Mouse (Mus musculus): Measurements from ENCODE around the gene Med10.
A peak's percentile ranks its signal among the peaks of the same experiment; 100 is the strongest.

Gene Med10

GRCm38 (mm10) chr13:69832578-69832977 lies 30.4 kb downstream of the Med10 start:
- DNase-seq = no peak

DNA sequence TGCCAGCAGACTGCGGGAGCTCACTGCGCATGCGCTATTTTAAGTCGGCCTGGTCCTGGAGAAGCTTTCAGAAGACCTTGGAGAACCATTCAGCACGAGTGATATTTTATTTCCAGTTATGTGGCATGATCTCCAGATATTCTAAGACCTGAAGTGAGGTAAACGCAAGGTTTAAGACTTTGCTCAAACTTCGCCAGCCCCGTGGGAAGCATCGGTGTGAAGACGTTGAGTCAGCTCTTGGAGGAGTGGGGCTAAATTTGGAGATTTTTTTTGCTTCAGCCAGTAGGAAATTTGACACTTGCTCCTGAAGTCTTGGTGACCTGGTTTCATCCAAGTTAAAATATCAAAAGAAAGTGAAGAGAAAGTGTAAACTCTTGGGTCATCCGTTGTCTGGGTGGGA lies 31.2 kb downstream of the Med10 start:
- no peak for DNase-seq

- DNase-seq = no peak
Observed at GRCm38 (mm10) chr13:69845592-69845991, 43.4 kb downstream of the Med10 start.

- no peak for DNase-seq
Observed at GRCm38 (mm10) chr13:69849579-69849978, 47.4 kb downstream of the Med10 start.

DNA sequence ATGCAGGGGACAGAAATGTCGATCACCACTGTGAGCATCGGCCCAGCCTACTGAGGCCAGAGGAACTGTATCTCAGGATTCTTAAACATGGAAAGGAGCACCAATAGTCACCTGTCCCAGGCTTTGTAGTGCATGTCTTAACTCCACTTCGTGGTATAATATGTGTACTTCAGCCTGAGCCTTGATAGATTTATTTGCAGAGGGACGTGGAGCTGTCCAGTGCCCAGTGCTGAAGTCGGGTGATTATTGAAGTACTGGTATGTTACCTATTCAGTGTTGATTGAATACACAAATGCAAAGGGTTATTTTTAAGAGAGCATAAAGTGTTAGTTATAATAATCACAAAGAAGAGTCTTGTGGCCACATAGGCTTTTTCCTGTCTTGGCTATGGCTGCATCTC lies 50.1 kb downstream of the Med10 start:
- DNase-seq = peak; percentile 42

DNA sequence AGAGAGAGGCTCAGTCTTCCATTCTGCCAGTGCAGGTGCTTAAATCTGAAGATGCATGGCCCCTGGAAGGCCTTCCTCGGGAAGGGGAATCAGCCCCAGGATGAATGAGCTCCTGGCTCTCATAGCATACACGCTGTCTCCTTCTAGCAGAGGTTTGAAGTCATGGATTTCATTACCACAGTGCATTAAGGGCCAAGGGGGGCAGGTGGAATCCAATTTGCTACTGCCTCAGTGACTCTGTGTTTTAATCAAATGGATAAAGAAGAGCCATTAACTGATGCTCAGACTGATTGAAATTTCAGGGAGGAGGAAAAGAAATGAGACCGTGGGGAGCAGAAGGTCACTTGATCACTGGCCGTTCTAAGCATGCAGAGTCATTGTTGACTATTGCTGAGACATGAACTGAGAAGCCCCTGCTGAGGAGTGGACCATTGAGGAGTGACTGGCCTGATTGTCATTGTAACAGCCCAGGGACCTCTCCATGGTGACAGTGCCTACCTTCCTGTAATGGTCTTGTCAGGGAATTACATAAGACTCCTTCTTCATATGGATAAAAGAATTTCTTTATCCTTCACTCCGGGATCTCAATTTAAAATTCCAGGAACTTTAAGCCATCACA lies 51.3 kb downstream of the Med10 start:
- DNase-seq = no peak

GRCm38 (mm10) chr13:69855941-69856340 lies 53.7 kb downstream of the Med10 start:
- no peak for DNase-seq

GRCm38 (mm10) chr13:69862276-69862675 lies 60.1 kb downstream of the Med10 start:
- no peak for DNase-seq

- no peak for DNase-seq
Observed at GRCm38 (mm10) chr13:69864911-69865310, 62.7 kb downstream of the Med10 start.
